Mouse (Mus musculus): ENCODE measurements at regions not wholly inside any gene's neighbourhood (a gene's known extent, or its start where the extent isn't known, plus 50 kb on each side); places are given as distances from the start of the nearest gene placed in this dataset.

GRCm38 (mm10) chr8:55754189-55754588 lies 152.6 kb downstream of the Adam29 start:
- peak; percentile 14 for DNase-seq (ENCODE audit: low read depth, low spot score)

- DNase-seq (ENCODE audit: low read depth, low spot score): no peak
Measured at GRCm38 (mm10) chr8:55724303-55725279, 182.2 kb downstream of the Adam29 start.

GRCm38 (mm10) chr8:55691791-55692190 lies 215.0 kb downstream of the Adam29 start:
- no peak for DNase-seq (ENCODE audit: low read depth, low spot score)

- no peak for DNase-seq (ENCODE audit: low read depth, low spot score)
Measured at GRCm38 (mm10) chr8:55680436-55680835, 226.3 kb downstream of the Adam29 start.

- DNase-seq (ENCODE audit: low read depth, low spot score): no peak
Measured at GRCm38 (mm10) chr8:55638716-55639115, 268.0 kb downstream of the Adam29 start.

- no peak for DNase-seq (ENCODE audit: low read depth, low spot score)
Measured at GRCm38 (mm10) chr8:55622399-55622798, 284.3 kb downstream of the Adam29 start.

Measured in WW6 (cell line).